Mouse (Mus musculus): ENCODE results near the gene Lgr5.

Gene Lgr5

GRCm38 (mm10) chr10:115421976-115422375 is 165.6 kb downstream of the Lgr5 start:
- DNase-seq (ENCODE audit: low spot score in 2 of 2): no peak

- DNase-seq (ENCODE audit: low spot score in 2 of 2): no peak
Measured at GRCm38 (mm10) chr10:115414056-115414455, 173.5 kb downstream of the Lgr5 start.

- DNase-seq (ENCODE audit: low spot score in 2 of 2): no peak
Measured at GRCm38 (mm10) chr10:115413496-115413895, 174.1 kb downstream of the Lgr5 start.

GRCm38 (mm10) chr10:115406393-115406792 is 181.2 kb downstream of the Lgr5 start:
- DNase-seq (ENCODE audit: low spot score in 2 of 2): peak; percentile 15 to 37
